Mouse (Mus musculus) heart, embryonic 14.5 days (tissue): Measurements from ENCODE around the gene 9930022D16Rik. TPM values are rescaled to one million over a fixed set of nuclear protein-coding genes. Genes with fewer than 3 reads are reported as not detected.
A peak's percentile ranks its signal among the peaks of the same experiment; 100 is the strongest.

ENCODE experiments used
- ATAC-seq: fragments of 200-750 bp; cut with Nextera tagmentation; 2 replicates; pipeline ENCODE4 v1.8.0; 2017; ENCODE audit warnings: low read depth, moderate TSS enrichment; ENCODE audit not compliant: insufficient number of reproducible peaks, insufficient read depth, low FRiP score
- H3K27ac ChIP-seq, 2 experiments: fragments of 200-500 bp in 1 of 2; fragments of 300-500 bp in 1 of 2; sonication (generic) in 1 of 2; replicated peaks in 1 of 2; 2 replicates each; pipeline ENCODE4 v1.5.1; 2012 to 2014; ENCODE audit warnings: low read depth in 2 of 2, low read length in 2 of 2, control low read depth in 1 of 2, mild to moderate bottlenecking in 1 of 2, mixed read lengths in 1 of 2; ENCODE audit not compliant: control insufficient read depth in 1 of 2, insufficient read depth in 1 of 2
- H3K27me3 ChIP-seq: fragments of 300-500 bp; sonication (generic); 2 replicates; pipeline ENCODE4 v1.6.1; 2014; ENCODE audit warnings: mild to moderate bottlenecking, low read length, control low read depth; ENCODE audit not compliant: control insufficient read depth, insufficient read depth
- H3K36me3 ChIP-seq: fragments of 300-500 bp; sonication (generic); 2 replicates; pipeline ENCODE4 v1.6.1; 2014; ENCODE audit warnings: mild to moderate bottlenecking, control low read depth, low read length, mixed read lengths; ENCODE audit not compliant: control insufficient read depth, insufficient read depth
- H3K4me1 ChIP-seq, 2 experiments: fragments of 200-500 bp in 1 of 2; fragments of 300-500 bp in 1 of 2; sonication (generic) in 1 of 2; 2 replicates each; pipeline ENCODE4 v1.6.1; 2012 to 2014; ENCODE audit warnings: low read length in 2 of 2, control low read depth in 1 of 2, mixed read lengths in 1 of 2; ENCODE audit not compliant: control insufficient read depth in 2 of 2, insufficient read depth in 2 of 2
- H3K4me2 ChIP-seq: fragments of 300-500 bp; sonication (generic); 2 replicates; pipeline ENCODE4 v1.6.1; 2014; ENCODE audit warnings: mild to moderate bottlenecking, low read length
- H3K4me3 ChIP-seq, 2 experiments: fragments of 200-500 bp in 1 of 2; fragments of 300-500 bp in 1 of 2; sonication (generic) in 1 of 2; 2 replicates each; pipeline ENCODE4 v1.5.1; 2012 to 2014; ENCODE audit warnings: low read length in 2 of 2, mild to moderate bottlenecking in 2 of 2, control low read depth in 1 of 2, low read depth in 1 of 2, moderate library complexity in 1 of 2; ENCODE audit not compliant: control insufficient read depth in 1 of 2, insufficient read depth in 1 of 2
- H3K9ac ChIP-seq: fragments of 300-500 bp; sonication (generic); 2 replicates; pipeline ENCODE4 v1.6.1; 2014; ENCODE audit warnings: mild to moderate bottlenecking, low read length
- H3K9me3 ChIP-seq: fragments of 300-500 bp; sonication (generic); 2 replicates; pipeline ENCODE4 v1.6.1; 2016; ENCODE audit warnings: low read length, control low read depth; ENCODE audit not compliant: control insufficient read depth
- WGBS: fragments of 180-500 bp; shearing (Covaris S2); extraction: QIAGEN DNeasy Blood & Tissue Kit; methylation state at CpG from one replicate; pipeline ENCODE4 v1.1.7; 2014; 5-methylcytosine and 5-hydroxymethylcytosine counted together
- polyA plus RNA-seq: library from polyadenylated mRNA; unstranded; fragments of >200 nt; fragmentation: Nextera tagmentation; extraction: Ambion mirVana; gene quantifications from 2 replicates; pipeline ENCODE4 v1.2.1, GENCODE M21; 2014

Gene 9930022D16Rik
- polyA plus RNA-seq, 1 experiment from 2014 or later = not detected

DNA sequence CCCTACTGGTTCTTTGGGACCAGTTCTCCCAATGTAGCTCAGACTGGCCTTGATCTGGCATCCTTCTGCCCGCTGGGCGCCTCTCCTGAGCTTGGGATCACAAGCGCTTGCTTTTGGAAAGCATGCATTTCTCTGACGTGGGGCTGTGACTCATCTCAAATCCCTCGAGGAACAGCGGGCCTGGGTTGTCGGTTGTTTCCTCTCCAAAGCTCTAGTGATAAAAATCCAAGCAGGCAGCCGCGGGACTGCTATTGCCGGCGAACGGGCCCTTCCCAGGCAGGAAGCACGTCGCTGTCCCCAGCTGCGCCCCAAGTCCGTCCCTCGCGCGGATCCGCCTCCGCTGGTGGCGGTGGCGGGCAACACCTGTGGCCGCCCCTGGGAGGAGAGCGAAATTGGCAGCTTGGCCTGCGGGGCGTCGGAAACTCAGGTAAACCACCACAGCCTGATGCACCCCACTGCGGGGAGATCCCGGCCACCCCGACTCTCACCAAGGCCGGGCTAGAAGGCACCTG, 26.2 kb downstream of the 9930022D16Rik start:
- peak overlapping the region; percentile 77 for H3K9ac ChIP-seq
- peak overlapping the region; percentile 27 to 56; a peak in 3 of 4 replicates for H3K27ac ChIP-seq
- ATAC-seq = 0 out of 2 replicates have a peak, but pooled peaks have one; percentile 62
- no peaks in the 10 kb centered on the region for H3K9me3 ChIP-seq
- peaks cover 33% of the 10 kb centered on the region for H3K36me3 ChIP-seq
- H3K4me2 ChIP-seq = peak overlapping the region; percentile 90
- WGBS = under 1% methylated on average over 32 of the region's 32 CpGs
- peak overlapping the region; percentile 59 to 73 for H3K4me3 ChIP-seq
- peaks cover 2 to 15% of the 10 kb centered on the region in 2 experiments for H3K4me1 ChIP-seq
- no peaks in the 10 kb centered on the region for H3K27me3 ChIP-seq

DNA sequence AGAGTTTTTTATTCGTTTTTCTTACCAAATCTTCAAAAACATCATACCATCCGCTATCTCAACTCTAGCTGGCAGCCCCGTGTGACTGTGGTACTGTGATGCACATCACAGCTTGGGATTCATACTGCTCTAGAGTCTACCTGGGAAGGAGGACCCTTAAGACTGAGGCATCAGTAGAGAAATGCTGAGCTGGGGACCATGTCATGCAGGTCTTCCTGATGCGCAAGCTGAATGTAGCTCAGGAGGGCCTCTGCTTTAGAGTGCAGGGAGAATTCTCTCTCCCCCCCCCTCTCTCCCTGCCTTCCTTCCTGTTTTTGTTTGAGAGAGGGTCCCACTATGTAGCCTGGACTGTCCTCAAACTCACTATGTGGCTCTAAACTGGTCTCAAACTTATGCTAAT, 26.9 kb downstream of the 9930022D16Rik start:
- H3K9ac ChIP-seq = peak overlapping the region; percentile 77
- H3K4me2 ChIP-seq = peak overlapping the region; percentile 90
- WGBS = 53% methylated on average over 4 of the region's 4 CpGs
- no peaks in the 10 kb centered on the region for H3K27me3 ChIP-seq
- no peaks in the 10 kb centered on the region for H3K9me3 ChIP-seq
- H3K4me3 ChIP-seq = peak overlapping the region; percentile 59 to 73; a peak in 3 of 4 replicates
- peaks cover 25% of the 10 kb centered on the region for H3K36me3 ChIP-seq
- H3K27ac ChIP-seq = no peak overlapping the region
- no peak for ATAC-seq
- peaks cover 5 to 20% of the 10 kb centered on the region in 2 experiments for H3K4me1 ChIP-seq

DNA sequence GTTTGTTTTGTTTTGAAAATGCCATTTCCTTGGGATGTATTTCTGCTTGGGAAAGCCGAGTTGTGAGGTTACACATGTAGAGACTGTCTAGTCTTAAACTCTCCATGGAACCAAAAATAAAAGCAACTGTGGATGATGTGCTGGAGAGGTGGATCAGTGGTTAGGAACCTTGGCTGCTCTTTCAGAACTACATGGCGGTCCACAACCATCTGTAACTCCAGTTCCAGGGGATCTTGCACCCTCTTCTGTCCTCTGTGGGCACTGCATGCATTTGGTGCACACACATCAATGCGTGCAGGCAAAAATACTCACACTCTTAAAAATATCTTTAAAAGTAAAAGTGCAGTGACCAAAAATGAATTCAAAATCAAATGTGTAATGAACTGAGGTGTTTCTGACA, 27.4 kb downstream of the 9930022D16Rik start:
- H3K9me3 ChIP-seq = no peaks in the 10 kb centered on the region
- no peak overlapping the region for H3K4me2 ChIP-seq
- H3K27ac ChIP-seq = no peak overlapping the region
- no peaks in the 10 kb centered on the region for H3K27me3 ChIP-seq
- 69% methylated on average over 3 of the region's 3 CpGs for WGBS
- peaks cover 5 to 20% of the 10 kb centered on the region in 2 experiments for H3K4me1 ChIP-seq
- ATAC-seq = no peak
- peaks cover 20% of the 10 kb centered on the region for H3K36me3 ChIP-seq
- H3K4me3 ChIP-seq = no peak overlapping the region
- no peak overlapping the region for H3K9ac ChIP-seq

DNA sequence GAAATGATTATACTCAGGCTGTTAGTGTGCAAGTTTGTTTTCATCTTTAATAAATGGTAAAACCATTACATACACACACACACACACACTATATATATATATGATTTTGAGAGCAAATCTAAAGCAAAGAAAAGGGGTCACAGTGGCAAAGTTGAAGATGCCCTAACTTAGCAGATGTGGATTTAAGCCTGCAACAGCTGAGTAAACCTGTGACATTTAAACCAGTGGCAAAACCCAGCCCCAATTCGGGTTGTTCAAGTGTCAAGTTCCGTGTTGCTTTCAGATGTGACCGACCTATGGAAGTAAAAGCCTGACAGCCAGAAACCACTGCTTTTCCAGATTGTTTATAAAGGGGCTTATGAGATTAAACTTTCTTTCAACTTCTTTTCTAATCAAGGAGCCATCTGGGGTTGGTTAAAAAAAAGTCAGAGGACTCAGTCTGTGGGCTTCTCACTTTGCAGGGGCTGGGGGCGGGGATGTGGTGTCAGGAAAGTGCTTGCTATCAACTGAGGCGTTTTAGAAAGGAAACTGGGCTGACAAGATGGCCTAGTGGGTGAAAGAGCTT, 28.5 kb downstream of the 9930022D16Rik start:
- peaks cover 5 to 20% of the 10 kb centered on the region in 2 experiments for H3K4me1 ChIP-seq
- 48% methylated on average over 5 of the region's 5 CpGs for WGBS
- no peak overlapping the region for H3K9ac ChIP-seq
- no peak overlapping the region for H3K27ac ChIP-seq
- H3K4me2 ChIP-seq = no peak overlapping the region
- no peaks in the 10 kb centered on the region for H3K9me3 ChIP-seq
- ATAC-seq = no peak
- H3K4me3 ChIP-seq = no peak overlapping the region
- H3K27me3 ChIP-seq = no peaks in the 10 kb centered on the region
- H3K36me3 ChIP-seq = peaks cover 9% of the 10 kb centered on the region; the same call in 1 of the 2 replicates

DNA sequence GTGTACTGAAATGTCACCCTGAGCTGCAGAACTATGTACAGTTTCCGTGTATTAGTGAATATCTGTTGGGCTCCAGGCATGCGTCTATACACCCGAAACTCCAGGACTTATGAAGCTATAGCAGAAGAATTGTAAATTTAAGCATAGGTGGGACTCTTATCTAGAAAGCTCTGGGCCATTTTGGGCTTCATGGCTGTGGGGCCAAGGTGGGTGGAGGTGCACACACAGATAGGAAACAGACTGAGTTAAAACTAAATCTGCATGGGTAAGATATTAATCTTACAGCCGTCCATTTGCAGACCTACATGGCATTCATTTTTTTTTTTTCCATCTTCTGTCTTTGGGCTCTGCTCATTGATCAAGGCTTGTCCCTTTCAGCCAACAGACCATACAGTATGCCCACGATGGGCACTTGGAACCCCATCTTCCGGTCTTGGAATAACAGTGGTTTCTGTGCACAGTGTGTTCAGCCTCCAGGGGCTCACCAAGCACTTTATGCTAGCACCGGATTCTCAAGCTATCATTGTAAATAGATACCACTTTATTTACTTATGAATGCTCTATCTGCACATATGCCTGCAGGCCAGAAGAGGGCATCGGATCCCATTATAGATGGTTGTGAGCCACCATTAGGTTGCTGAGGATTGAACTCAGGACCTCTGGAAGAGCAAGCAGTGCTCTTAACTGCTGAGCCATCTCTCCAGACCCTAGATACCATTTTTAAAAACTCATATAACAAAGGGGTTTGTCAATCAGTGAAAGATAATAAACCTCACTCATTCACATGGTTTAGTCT, 29.9 kb downstream of the 9930022D16Rik start:
- 90% methylated on average over 8 of the region's 8 CpGs for WGBS
- Histone ChIP-seq H3K9ac (no peak overlapping the region), H3K4me3 (no peak overlapping the region), H3K36me3 (no peaks in the 10 kb centered on the region), H3K4me2 (no peak overlapping the region), H3K27ac (no peak overlapping the region), H3K27me3 (no peaks in the 10 kb centered on the region), H3K4me1 (peaks cover 5 to 20% of the 10 kb centered on the region in 2 experiments), H3K9me3 (no peaks in the 10 kb centered on the region)
- ATAC-seq = no peak

DNA sequence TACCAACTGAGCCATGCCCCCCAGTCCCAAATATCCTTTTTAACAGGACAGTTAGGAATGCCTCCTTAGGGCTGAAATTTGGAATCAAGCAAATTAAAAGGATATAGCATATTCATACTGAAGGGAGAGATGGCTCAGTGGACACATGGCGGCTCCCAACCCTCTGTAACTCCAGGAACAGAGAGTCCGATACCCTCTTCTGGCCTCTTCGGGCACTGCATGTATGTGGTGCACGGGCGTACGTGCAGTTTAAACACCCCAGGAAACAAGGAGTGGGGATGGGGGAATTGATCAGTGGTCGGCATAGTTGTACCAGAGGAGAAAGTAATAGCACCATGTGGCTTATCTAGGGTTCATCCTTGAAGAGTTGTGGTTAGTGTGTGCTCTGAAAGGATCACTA, 30.9 kb downstream of the 9930022D16Rik start:
- Histone ChIP-seq H3K4me2 (no peak overlapping the region), H3K4me1 (peaks cover 5 to 15% of the 10 kb centered on the region in 2 experiments; a peak in 3 of 4 replicates), H3K36me3 (no peaks in the 10 kb centered on the region), H3K4me3 (no peak overlapping the region), H3K27ac (no peak overlapping the region), H3K9ac (no peak overlapping the region), H3K27me3 (no peaks in the 10 kb centered on the region), H3K9me3 (no peaks in the 10 kb centered on the region)
- 63% methylated on average over 7 of the region's 7 CpGs for WGBS
- ATAC-seq = no peak

DNA sequence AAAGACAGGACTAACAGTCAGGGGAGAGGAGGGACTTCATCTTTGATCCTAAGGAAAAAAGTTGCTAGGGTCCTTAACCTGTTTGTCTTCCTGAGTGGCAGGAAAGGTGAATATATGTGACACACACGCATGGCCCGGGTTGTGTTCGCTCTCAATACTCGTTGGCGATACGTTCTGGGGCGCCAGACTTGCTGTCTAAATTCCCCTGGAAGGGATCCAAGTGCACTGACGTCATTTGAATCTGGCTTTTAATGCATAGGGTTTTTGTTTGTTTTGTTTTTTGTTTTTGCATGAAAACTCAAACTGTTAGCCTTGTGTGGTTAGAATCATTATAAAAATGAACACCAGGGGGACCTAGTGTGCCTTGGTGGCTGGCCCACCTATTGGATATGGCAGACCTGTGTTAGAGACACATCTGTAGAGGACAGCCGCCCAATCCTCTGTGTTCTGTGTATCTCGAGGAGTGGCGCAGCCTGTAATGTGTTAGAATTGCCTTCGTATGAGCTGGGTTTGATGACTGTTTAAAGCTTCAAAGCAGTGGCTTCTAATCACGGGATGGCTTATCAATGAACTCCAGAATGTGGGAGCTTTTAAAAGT, 31.8 kb downstream of the 9930022D16Rik start:
- ATAC-seq = no peak; the same call in 1 of the 2 replicates
- H3K9ac ChIP-seq = no peak overlapping the region
- H3K4me1 ChIP-seq = peaks cover 3 to 8% of the 10 kb centered on the region in 2 experiments; a peak in 3 of 4 replicates
- H3K4me2 ChIP-seq = no peak overlapping the region
- H3K9me3 ChIP-seq = no peaks in the 10 kb centered on the region
- 43% methylated on average over 13 of the region's 13 CpGs for WGBS
- no peak overlapping the region for H3K4me3 ChIP-seq
- H3K36me3 ChIP-seq = no peaks in the 10 kb centered on the region
- H3K27me3 ChIP-seq = no peaks in the 10 kb centered on the region
- H3K27ac ChIP-seq = no peak overlapping the region
